ENCODE assay signal across 8 mouse cellular contexts in the genomic region with DNA sequence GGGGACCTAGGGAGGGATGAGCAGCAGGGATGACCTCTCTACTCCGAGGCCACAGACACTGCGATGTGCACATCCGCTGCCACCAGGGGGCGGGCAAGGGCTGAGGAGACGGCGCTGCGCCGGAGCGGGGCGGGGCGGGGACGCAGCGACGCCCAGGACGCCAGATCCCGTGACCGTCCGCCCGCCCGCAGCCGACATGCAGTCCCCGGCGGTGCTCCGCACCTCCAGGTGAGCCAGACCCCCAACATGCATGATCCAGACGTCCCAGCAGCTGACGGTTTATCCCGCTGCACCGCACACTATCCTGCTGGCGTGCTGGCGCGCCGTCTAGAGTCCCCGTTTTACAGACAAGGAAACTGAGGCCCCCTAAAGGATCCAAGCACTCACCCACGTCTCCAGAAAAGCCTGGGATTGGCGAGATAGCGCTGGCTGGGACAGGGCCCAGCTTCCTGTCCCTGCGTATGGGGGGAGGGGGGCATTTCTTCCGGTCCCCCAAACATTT. TPM values are rescaled to one million over a fixed set of nuclear protein-coding genes. Genes with fewer than 3 reads are reported as not detected.
DNase-seq lines count a peak whose midpoint lies in the region; ATAC-seq and TF ChIP-seq lines count a peak whose summit lies in the region.

A gene (plus strand): TSS at position 163 of the 502 bp plus-strand sequence.

- no peaks in the 10 kb centered on the region for H3K9me3 ChIP-seq in embryonic facial prominence, embryonic 15.5 days (replicated peaks)
- no peaks in the 10 kb centered on the region for H3K9me3 ChIP-seq in heart, embryonic 10.5 days
- no peaks in the 10 kb centered on the region for H3K9me3 ChIP-seq in kidney, embryonic 15.5 days (replicated peaks)
- H3K9me3 ChIP-seq in liver, embryonic 11.5 days (ENCODE audit: control insufficient read depth, low read length): no peaks in the 10 kb centered on the region

- ATAC-seq in embryonic facial prominence, embryonic 15.5 days (ENCODE audit: insufficient number of reproducible peaks, low FRiP score, low TSS enrichment, low read depth): peak; percentile 87
- peak; percentile 81 for ATAC-seq in kidney, embryonic 15.5 days (replicated peaks; ENCODE audit: low FRiP score)
- peak; percentile 87 for ATAC-seq in liver, embryonic 11.5 days (replicated peaks; ENCODE audit: low FRiP score)

- H3K27ac ChIP-seq in bone marrow, adult 2 months (ENCODE audit: control insufficient read depth, insufficient read depth, low read depth, low read length, poor library complexity): no peak within 1 kb of the TSS; the same call in 1 of the 2 replicates
- peak within 1 kb of the TSS; percentile 36; the same call in 1 of the 2 replicates for H3K27ac ChIP-seq in embryonic facial prominence, embryonic 15.5 days (replicated peaks)
- peak within 1 kb of the TSS; percentile 88 for H3K27ac ChIP-seq in heart, embryonic 10.5 days
- H3K27ac ChIP-seq in kidney, embryonic 15.5 days: no peak within 1 kb of the TSS
- H3K27ac ChIP-seq in liver, embryonic 11.5 days (ENCODE audit: low read depth, low read length): no peak within 1 kb of the TSS

- H3K27me3 ChIP-seq in embryonic facial prominence, embryonic 15.5 days: peaks cover 20% of the 10 kb centered on the region
- peaks cover 31% of the 10 kb centered on the region for H3K27me3 ChIP-seq in heart, embryonic 10.5 days (ENCODE audit: insufficient read depth, poor library complexity, severe bottlenecking)
- H3K27me3 ChIP-seq in kidney, embryonic 15.5 days: peaks cover 29% of the 10 kb centered on the region
- H3K27me3 ChIP-seq in liver, embryonic 11.5 days (replicated peaks; ENCODE audit: control insufficient read depth, insufficient read depth, low read length): peaks cover 21% of the 10 kb centered on the region
- H3K27me3 ChIP-seq in myocyte (ENCODE audit: control insufficient read depth, insufficient read depth, insufficient read length): no peaks in the 10 kb centered on the region

- H3K4me2 ChIP-seq in embryonic facial prominence, embryonic 15.5 days (replicated peaks): peak within 1 kb of the TSS; percentile 91
- H3K4me2 ChIP-seq in kidney, embryonic 15.5 days: peak within 1 kb of the TSS; percentile 75
- peak within 1 kb of the TSS; percentile 94 for H3K4me2 ChIP-seq in liver, embryonic 11.5 days
- peak within 1 kb of the TSS; percentile 86 for H3K4me2 ChIP-seq in myocyte (ENCODE audit: low read depth)

- H3K9ac ChIP-seq in embryonic facial prominence, embryonic 15.5 days: peak within 1 kb of the TSS; percentile 67
- peak within 1 kb of the TSS; percentile 71 for H3K9ac ChIP-seq in kidney, embryonic 15.5 days
- H3K9ac ChIP-seq in liver, embryonic 11.5 days (ENCODE audit: low read depth, low read length): peak within 1 kb of the TSS; percentile 77

- peak within 1 kb of the TSS; percentile 94 for H3K4me3 ChIP-seq in bone marrow, adult 2 months (replicated peaks; ENCODE audit: control insufficient read depth, low read depth, low read length)
- H3K4me3 ChIP-seq in embryonic facial prominence, embryonic 15.5 days (replicated peaks): peak within 1 kb of the TSS; percentile 70
- H3K4me3 ChIP-seq in heart, embryonic 10.5 days: peak within 1 kb of the TSS; percentile 80
- peak within 1 kb of the TSS; percentile 66 for H3K4me3 ChIP-seq in kidney, embryonic 15.5 days (replicated peaks)
- H3K4me3 ChIP-seq in liver, embryonic 11.5 days (ENCODE audit: low read depth, low read length): peak within 1 kb of the TSS; percentile 76
- peak within 1 kb of the TSS; percentile 54 for H3K4me3 ChIP-seq in myocyte

- peaks cover 28% of the 10 kb centered on the region for H3K79me2 ChIP-seq in myocyte (ENCODE audit: control insufficient read depth, insufficient read depth)

- peaks cover 1% of the 10 kb centered on the region; the same call in 1 of the 2 replicates for H3K4me1 ChIP-seq in bone marrow, adult 2 months (ENCODE audit: control insufficient read depth, insufficient read depth, low read length)
- peaks cover 10% of the 10 kb centered on the region for H3K4me1 ChIP-seq in embryonic facial prominence, embryonic 15.5 days
- H3K4me1 ChIP-seq in heart, embryonic 10.5 days: peaks cover 12% of the 10 kb centered on the region
- H3K4me1 ChIP-seq in kidney, embryonic 15.5 days: peaks cover 29% of the 10 kb centered on the region
- H3K4me1 ChIP-seq in liver, embryonic 11.5 days (replicated peaks; ENCODE audit: control insufficient read depth, insufficient read depth, low read length): no peaks in the 10 kb centered on the region

- DNase-seq in B cell, adult 2 months: peak; percentile 93
- peak; percentile 92 for DNase-seq in heart, embryonic 10.5 days (ENCODE audit: low spot score)
- peak; percentile 89 for DNase-seq in liver, embryonic 11.5 days (ENCODE audit: low spot score)
- peak; percentile 83 to 95 for DNase-seq in spleen, postnatal 4 days (ENCODE audit: low spot score in 2 of 2)

- peak; percentile 89 for TF ChIP-seq CTCF in bone marrow, adult 2 months (IDR thresholded peaks at IDR 0.05; ENCODE audit: control insufficient read depth, insufficient read depth, low read length)

- peaks cover 11% of the 10 kb centered on the region for H3K36me3 ChIP-seq in embryonic facial prominence, embryonic 15.5 days
- H3K36me3 ChIP-seq in heart, embryonic 10.5 days: peaks cover 17% of the 10 kb centered on the region
- peaks cover 10% of the 10 kb centered on the region; the same call in 1 of the 2 replicates for H3K36me3 ChIP-seq in kidney, embryonic 15.5 days
- H3K36me3 ChIP-seq in liver, embryonic 11.5 days (ENCODE audit: control insufficient read depth, insufficient read depth, low read length): peaks cover 1% of the 10 kb centered on the region; the same call in 1 of the 2 replicates
- H3K36me3 ChIP-seq in myocyte (ENCODE audit: control insufficient read depth, insufficient read depth): peaks cover 10% of the 10 kb centered on the region

- WGBS in bone marrow, adult 2 months: under 1% methylated on average over 38 of the region's 38 CpGs
- WGBS in embryonic facial prominence, embryonic 15.5 days: under 1% methylated on average over 33 of the region's 38 CpGs
- WGBS in heart, embryonic 10.5 days: under 1% methylated on average over 37 of the region's 38 CpGs
- WGBS in kidney, embryonic 15.5 days: under 1% methylated on average over 38 of the region's 38 CpGs
- WGBS in liver, embryonic 11.5 days: 0% methylated on average over 36 of the region's 38 CpGs

- peak; percentile 52; the same call in 1 of the 2 replicates for TF ChIP-seq POLR2A in bone marrow, adult 2 months (IDR thresholded peaks at IDR 0.05; ENCODE audit: borderline replicate concordance, control insufficient read depth, low read depth, low read length)
- TF ChIP-seq POLR2A in myocyte (IDR thresholded peaks at IDR 0.05; ENCODE audit: insufficient read length, low read depth): peak; percentile 93

- peak within 1 kb of the TSS; percentile 27 for H3ac ChIP-seq in myocyte (ENCODE audit: control insufficient read depth, insufficient read length)

TF ChIP-seq in myocyte, 11 proteins besides CTCF, POLR2A, EP300 and RAD21:
- TF ChIP-seq MYOD1 (IDR thresholded peaks at IDR 0.05; ENCODE audit: control insufficient read depth in 1 of 3, insufficient read length in 2 of 3, low read depth in 2 of 3) (peak in 1 of 3 experiments; percentile 35), MAX (IDR thresholded peaks at IDR 0.05; ENCODE audit: low read depth) (no peak), POLR2AphosphoS2 (IDR thresholded peaks at IDR 0.05; ENCODE audit: insufficient read length, low read depth) (peak; percentile 95)

RNA-seq across cellular contexts. Expression of the gene that starts here (rescaled TPM):
- 2.3 and 3.2 TPM in 2 replicates for polyA plus RNA-seq in bone marrow, adult 2 months (2011; ENCODE audit: insufficient read depth, insufficient read length, low replicate concordance, missing spikeins)
- 16.5 and 18.9 TPM in 2 replicates for polyA plus RNA-seq in embryonic facial prominence, embryonic 15.5 days (2015; fragmentation: Nextera tagmentation; extraction: Ambion mirVana)
- polyA plus RNA-seq in heart, embryonic 10.5 days (2016; fragmentation: Nextera tagmentation; extraction: Ambion mirVana): 15.2 and 19.8 TPM in 2 replicates
- 14.2 and 16.5 TPM in 2 replicates for polyA plus RNA-seq in kidney, embryonic 15.5 days (2015; fragmentation: Nextera tagmentation; extraction: Ambion mirVana)
- 8.6 and 8.8 TPM in 2 replicates for polyA plus RNA-seq in liver, embryonic 11.5 days (2014; fragmentation: Nextera tagmentation; extraction: Ambion mirVana)
- polyA plus RNA-seq in myocyte (2012; fragmentation: generic; extraction: Trizol): 24.6 TPM

Comparison
In these comparisons a context has a peak if more than half of its experiments do, and no peak if none do; other contexts are left out.
1. H3K27ac ChIP-seq: peak in embryonic facial prominence, embryonic 15.5 days (single experiment) and heart, embryonic 10.5 days (single experiment); none in bone marrow, adult 2 months (single experiment), kidney, embryonic 15.5 days (single experiment) and liver, embryonic 11.5 days (single experiment).
2. Peak in every context shown above with its lines, with median percentiles within 50 percentile points of each other: DNase-seq, H3K4me3 ChIP-seq, ATAC-seq, H3K4me2 ChIP-seq and H3K9ac ChIP-seq.